Mouse (Mus musculus) ES-Bruce4 (cell line): ENCODE results near the gene Phactr1.

Source experiments
- CTCF ChIP-seq: IDR thresholded peaks from one replicate; pipeline ENCODE4 v1.8.1; 2011; ENCODE audit warnings: low read depth, low read length
- EP300 ChIP-seq: IDR thresholded peaks from 2 replicates; pipeline ENCODE4 v1.6.1; 2011; ENCODE audit warnings: low read depth, low read length; ENCODE audit not compliant: insufficient read depth
- POLR2A ChIP-seq: IDR thresholded peaks from one replicate; pipeline ENCODE4 v1.8.1; 2011; ENCODE audit warnings: low read length; ENCODE audit not compliant: insufficient read depth

GRCm38 (mm10) chr13:42952037-42952721, 271.8 kb downstream of the Phactr1 start:
- TF ChIP-seq POLR2A, result no peak
- TF ChIP-seq CTCF, result no peak
- TF ChIP-seq EP300, result no peak
